Mouse (Mus musculus) forebrain, postnatal 0 days (tissue): ENCODE results near the gene Btbd9. TPM values are rescaled to one million over a fixed set of nuclear protein-coding genes. Genes with fewer than 3 reads are reported as not detected.

Source experiments
- ATAC-seq: fragments of 200-750 bp; cut with Nextera tagmentation; 2 replicates; pipeline ENCODE4 v1.8.0; 2017; ENCODE audit warnings: mild to moderate bottlenecking, moderate library complexity
- DNase-seq: peaks from one replicate; pipeline ENCODE4 v3.0.0-alpha.2; 2015
- H3K27ac ChIP-seq: fragments of 300-500 bp; sonication (generic); 2 replicates; pipeline ENCODE4 v1.5.1; 2014; ENCODE audit warnings: low read depth, mild to moderate bottlenecking, antibody characterized with exemption, low read length, moderate library complexity, mixed read lengths
- H3K27me3 ChIP-seq: fragments of 300-500 bp; sonication (generic); 2 replicates; pipeline ENCODE4 v1.6.1; 2014; ENCODE audit warnings: mild to moderate bottlenecking, low read length, mixed read lengths; ENCODE audit not compliant: insufficient read depth
- H3K36me3 ChIP-seq: fragments of 300-500 bp; sonication (generic); 2 replicates; pipeline ENCODE4 v1.6.1; 2014; ENCODE audit warnings: mild to moderate bottlenecking, moderate library complexity; ENCODE audit not compliant: insufficient read depth
- H3K4me1 ChIP-seq: fragments of 300-500 bp; sonication (generic); 2 replicates; pipeline ENCODE4 v1.6.1; 2014; ENCODE audit warnings: antibody characterized with exemption; ENCODE audit not compliant: insufficient read depth
- H3K4me2 ChIP-seq: fragments of 300-500 bp; sonication (generic); 2 replicates; pipeline ENCODE4 v1.6.1; 2014; ENCODE audit warnings: low read depth, mild to moderate bottlenecking, moderate library complexity
- H3K4me3 ChIP-seq: fragments of 300-500 bp; sonication (generic); 2 replicates; pipeline ENCODE4 v1.5.1; 2014; ENCODE audit warnings: low read depth, low read length, mixed read lengths
- H3K9ac ChIP-seq: fragments of 300-500 bp; sonication (generic); 2 replicates; pipeline ENCODE4 v1.6.1; 2014; ENCODE audit warnings: mild to moderate bottlenecking
- H3K9me3 ChIP-seq: fragments of 300-500 bp; sonication (generic); 2 replicates; pipeline ENCODE4 v1.6.1; 2016; ENCODE audit warnings: low read length
- CTCF ChIP-seq: sonication (generic); IDR thresholded peaks from 2 replicates; pipeline ENCODE4 v1.5.1; 2016; ENCODE audit warnings: antibody characterized with exemption, control low read depth, low read depth
- WGBS: fragments of 180-500 bp; shearing (Covaris S2); extraction: QIAGEN DNeasy Blood & Tissue Kit; methylation state at CpG from one replicate; pipeline ENCODE4 v1.1.7; 2014; 5-methylcytosine and 5-hydroxymethylcytosine counted together
- polyA plus RNA-seq: library from polyadenylated mRNA; unstranded; fragments of >200 nt; fragmentation: Nextera tagmentation; extraction: Ambion mirVana; gene quantifications from 2 replicates; pipeline ENCODE4 v1.2.1, GENCODE M21; 2015
- total RNA-seq: library from RNA; depleted of rRNA; stranded (reverse); fragments of >200 nt; gene quantifications from 2 replicates; pipeline ENCODE4 v1.2.3, GENCODE M21; 2014

The Btbd9 gene
- total and polyA plus RNA-seq, 2 experiments from 2014 or later = 63.6 to 149 TPM

GRCm38 (mm10) chr17:30312688-30313087 lies 263.6 kb downstream of the Btbd9 start:
- no peaks in the 10 kb centered on the region for H3K27me3 ChIP-seq
- H3K4me2 ChIP-seq = no peak overlapping the region
- WGBS = 71% methylated on average over 4 of the region's 4 CpGs
- H3K9me3 ChIP-seq = no peaks in the 10 kb centered on the region
- H3K4me1 ChIP-seq = 0 out of 2 replicates have a peak, but pooled peaks cover 4% of the 10 kb centered on the region
- no peak overlapping the region for H3K27ac ChIP-seq
- no peaks in the 10 kb centered on the region for H3K36me3 ChIP-seq
- TF ChIP-seq CTCF = no peak
- ATAC-seq (no peak), DNase-seq (no peak)
- no peak overlapping the region for H3K9ac ChIP-seq
- H3K4me3 ChIP-seq = no peak overlapping the region

GRCm38 (mm10) chr17:30309627-30310026 lies 266.7 kb downstream of the Btbd9 start:
- Histone ChIP-seq H3K9me3 (no peaks in the 10 kb centered on the region), H3K4me1 (0 out of 2 replicates have a peak, but pooled peaks cover 4% of the 10 kb centered on the region), H3K9ac (no peak overlapping the region), H3K27me3 (no peaks in the 10 kb centered on the region), H3K27ac (no peak overlapping the region; the same call in 1 of the 2 replicates), H3K36me3 (no peaks in the 10 kb centered on the region), H3K4me2 (no peak overlapping the region), H3K4me3 (no peak overlapping the region)
- 61% methylated on average over 4 of the region's 4 CpGs for WGBS
- TF ChIP-seq CTCF = no peak
- no peak for ATAC-seq
- no peak for DNase-seq

- no peaks in the 10 kb centered on the region for H3K27me3 ChIP-seq
- no peak overlapping the region for H3K4me2 ChIP-seq
- 0 out of 2 replicates have a peak, but pooled peaks cover 4% of the 10 kb centered on the region for H3K4me1 ChIP-seq
- ATAC-seq (no peak), DNase-seq (peak; percentile 52)
- H3K9ac ChIP-seq = no peak overlapping the region
- H3K9me3 ChIP-seq = no peaks in the 10 kb centered on the region
- WGBS = 46% methylated on average over 4 of the region's 4 CpGs
- no peak overlapping the region; the same call in 1 of the 2 replicates for H3K27ac ChIP-seq
- no peaks in the 10 kb centered on the region for H3K36me3 ChIP-seq
- TF ChIP-seq CTCF = no peak
- no peak overlapping the region for H3K4me3 ChIP-seq
Observed at GRCm38 (mm10) chr17:30308889-30309288, 267.4 kb downstream of the Btbd9 start.

GRCm38 (mm10) chr17:30308317-30308716 lies 268.0 kb downstream of the Btbd9 start:
- H3K9ac ChIP-seq = no peak overlapping the region
- no peaks in the 10 kb centered on the region for H3K27me3 ChIP-seq
- no peak for DNase-seq
- H3K4me2 ChIP-seq = no peak overlapping the region
- WGBS = 79% methylated on average over 13 of the region's 13 CpGs
- H3K9me3 ChIP-seq = no peaks in the 10 kb centered on the region
- no peaks in the 10 kb centered on the region for H3K36me3 ChIP-seq
- TF ChIP-seq CTCF = no peak
- no peak overlapping the region for H3K4me3 ChIP-seq
- ATAC-seq = no peak; the same call in 1 of the 2 replicates
- 0 out of 2 replicates have a peak, but pooled peaks cover 4% of the 10 kb centered on the region for H3K4me1 ChIP-seq
- H3K27ac ChIP-seq = peak overlapping the region; percentile 15; the same call in 1 of the 2 replicates

- no peak overlapping the region for H3K4me2 ChIP-seq
- no peak for ATAC-seq
Observed at GRCm38 (mm10) chr17:30307168-30307567, 269.1 kb downstream of the Btbd9 start.

GRCm38 (mm10) chr17:30304766-30305165 lies 271.5 kb downstream of the Btbd9 start:
- H3K36me3 ChIP-seq = no peaks in the 10 kb centered on the region
- H3K27me3 ChIP-seq = no peaks in the 10 kb centered on the region
- no peak for DNase-seq
- H3K9ac ChIP-seq = no peak overlapping the region
- H3K4me1 ChIP-seq = 0 out of 2 replicates have a peak, but pooled peaks cover 4% of the 10 kb centered on the region
- H3K9me3 ChIP-seq = no peaks in the 10 kb centered on the region
- no peak overlapping the region for H3K4me2 ChIP-seq
- H3K4me3 ChIP-seq = no peak overlapping the region
- H3K27ac ChIP-seq = no peak overlapping the region
- no peak for TF ChIP-seq CTCF
- no peak for ATAC-seq
- WGBS = 79% methylated on average over 2 of the region's 2 CpGs

More at GRCm38 (mm10) chr17:30307168-30307567, 269.1 kb downstream of the Btbd9 start:
- TF ChIP-seq CTCF = no peak
- Histone ChIP-seq H3K9ac (no peak overlapping the region), H3K4me1 (0 out of 2 replicates have a peak, but pooled peaks cover 4% of the 10 kb centered on the region), H3K27me3 (no peaks in the 10 kb centered on the region), H3K36me3 (no peaks in the 10 kb centered on the region), H3K9me3 (no peaks in the 10 kb centered on the region), H3K27ac (no peak overlapping the region), H3K4me3 (no peak overlapping the region)
- no peak for DNase-seq
- WGBS = 66% methylated on average over 10 of the region's 10 CpGs

GRCm38 (mm10) chr17:30301338-30301737 lies 274.9 kb downstream of the Btbd9 start:
- 41% methylated on average over 2 of the region's 2 CpGs for WGBS
- Histone ChIP-seq H3K36me3 (0 out of 2 replicates have a peak, but pooled peaks cover 10% of the 10 kb centered on the region), H3K27ac (no peak overlapping the region)

More at GRCm38 (mm10) chr17:30301338-30301737, 274.9 kb downstream of the Btbd9 start:
- no peaks in the 10 kb centered on the region for H3K9me3 ChIP-seq
- ATAC-seq (no peak), DNase-seq (no peak)
- H3K4me2 ChIP-seq = no peak overlapping the region
- TF ChIP-seq CTCF = peak; percentile 57
- no peak overlapping the region for H3K4me3 ChIP-seq
- no peaks in the 10 kb centered on the region for H3K27me3 ChIP-seq
- H3K9ac ChIP-seq = no peak overlapping the region
- H3K4me1 ChIP-seq = no peaks in the 10 kb centered on the region
